Mouse (Mus musculus) neural tube, embryonic 11.5 days (tissue): ENCODE data around the gene Dennd2d. TPM values are rescaled to one million over a fixed set of nuclear protein-coding genes. Genes with fewer than 3 reads are reported as not detected.

Source experiments
- ATAC-seq: fragments of 200-750 bp; cut with Nextera tagmentation; 2 replicates; pipeline ENCODE4 v1.8.0; 2017; ENCODE audit warnings: moderate number of reproducible peaks, mild to moderate bottlenecking, moderate TSS enrichment, moderate library complexity; ENCODE audit not compliant: insufficient read depth, low FRiP score, low TSS enrichment
- DNase-seq: peaks from one replicate; pipeline ENCODE4 v3.0.0-alpha.2; 2015; ENCODE audit warnings: low spot score
- H3K27ac ChIP-seq: fragments of 300-500 bp; sonication (generic); 2 replicates; pipeline ENCODE4 v1.5.1; 2014; ENCODE audit warnings: low read depth, mild to moderate bottlenecking, low read length
- H3K27me3 ChIP-seq: fragments of 300-500 bp; sonication (generic); 2 replicates; pipeline ENCODE4 v1.6.1; 2014; ENCODE audit warnings: mild to moderate bottlenecking, low read length, mixed read lengths; ENCODE audit not compliant: control insufficient read depth, insufficient read depth
- H3K36me3 ChIP-seq: fragments of 300-500 bp; sonication (generic); 2 replicates; pipeline ENCODE4 v1.6.1; 2014; ENCODE audit warnings: mild to moderate bottlenecking, low read length, moderate library complexity, mixed read lengths; ENCODE audit not compliant: control insufficient read depth, insufficient read depth
- H3K4me1 ChIP-seq: fragments of 300-500 bp; sonication (generic); 2 replicates; pipeline ENCODE4 v1.6.1; 2014; ENCODE audit warnings: low read length, mixed read lengths; ENCODE audit not compliant: control insufficient read depth, insufficient read depth
- H3K4me2 ChIP-seq: fragments of 300-500 bp; sonication (generic); 2 replicates; pipeline ENCODE4 v1.6.1; 2014; ENCODE audit warnings: low read depth, mild to moderate bottlenecking, moderate library complexity
- H3K4me3 ChIP-seq: fragments of 300-500 bp; sonication (generic); 2 replicates; pipeline ENCODE4 v1.5.1; 2014; ENCODE audit warnings: low read depth, low read length
- H3K9ac ChIP-seq: fragments of 300-500 bp; sonication (generic); 2 replicates; pipeline ENCODE4 v1.6.1; 2014; ENCODE audit warnings: mild to moderate bottlenecking, low read length
- H3K9me3 ChIP-seq: fragments of 300-500 bp; sonication (generic); 2 replicates; pipeline ENCODE4 v1.6.1; 2016; ENCODE audit warnings: low read length; ENCODE audit not compliant: control insufficient read depth
- WGBS: fragments of 180-500 bp; shearing (Covaris S2); extraction: QIAGEN DNeasy Blood & Tissue Kit; methylation state at CpG from one replicate; pipeline ENCODE4 v1.1.7; 2014; 5-methylcytosine and 5-hydroxymethylcytosine counted together
- polyA plus RNA-seq: library from polyadenylated mRNA; unstranded; fragments of >200 nt; fragmentation: Nextera tagmentation; extraction: Ambion mirVana; gene quantifications from 2 replicates; pipeline ENCODE4 v1.2.1, GENCODE M21; 2014

Dennd2d gene
- polyA plus RNA-seq, 1 experiment from 2014 or later: 0.99 TPM

DNA sequence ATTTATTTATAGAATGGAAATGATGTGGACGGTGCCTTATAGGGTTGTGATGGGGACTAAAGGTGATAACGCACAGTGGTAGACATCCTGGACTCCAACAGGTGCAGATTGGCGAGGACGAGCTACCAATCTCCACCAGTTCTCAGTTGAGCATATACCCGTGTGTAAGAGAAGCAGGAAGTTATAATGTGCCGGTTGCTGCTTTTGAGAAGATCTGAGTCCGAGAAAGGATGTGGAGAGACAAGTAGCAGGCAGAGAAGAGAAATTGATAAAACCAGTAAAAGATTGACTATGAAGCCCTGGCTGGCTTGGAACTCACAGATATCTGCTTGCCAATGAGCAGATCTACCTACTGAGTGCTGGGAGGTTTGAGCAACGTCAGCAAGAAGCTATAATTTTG is 11.0 kb downstream of the Dennd2d start:
- WGBS: 96% methylated on average over 8 of the region's 8 CpGs
- ATAC-seq: no peak
- Histone ChIP-seq H3K4me3 (no peak overlapping the region), H3K27ac (no peak overlapping the region), H3K9me3 (no peaks in the 10 kb centered on the region), H3K4me2 (no peak overlapping the region), H3K9ac (no peak overlapping the region), H3K36me3 (no peaks in the 10 kb centered on the region), H3K4me1 (no peaks in the 10 kb centered on the region), H3K27me3 (no peaks in the 10 kb centered on the region)
- no peak for DNase-seq

DNA sequence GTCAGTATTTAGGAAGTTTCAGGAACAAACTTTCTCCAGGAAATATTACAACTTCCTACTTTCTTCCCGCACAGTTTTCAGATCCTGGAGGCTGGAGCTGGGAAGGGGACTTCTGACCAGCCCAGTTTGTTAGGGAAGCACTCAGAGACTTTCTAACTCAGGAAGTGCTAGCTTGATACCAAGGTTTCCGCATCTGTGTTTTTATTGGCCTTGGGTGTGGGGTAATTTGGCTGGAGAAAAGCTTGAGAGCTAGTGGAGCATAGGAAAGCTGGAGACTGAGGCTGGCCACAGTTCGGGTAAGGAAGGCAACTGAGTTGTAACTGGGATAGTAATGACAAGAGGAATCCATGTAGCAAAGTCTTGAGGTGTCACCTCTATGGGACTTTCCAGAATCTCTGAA is 11.7 kb downstream of the Dennd2d start:
- DNase-seq: no peak
- Histone ChIP-seq H3K36me3 (no peaks in the 10 kb centered on the region), H3K4me1 (no peaks in the 10 kb centered on the region), H3K27ac (no peak overlapping the region), H3K4me2 (no peak overlapping the region), H3K9me3 (no peaks in the 10 kb centered on the region), H3K4me3 (no peak overlapping the region), H3K9ac (no peak overlapping the region), H3K27me3 (no peaks in the 10 kb centered on the region)
- WGBS: 83% methylated on average over 3 of the region's 3 CpGs
- no peak for ATAC-seq

GRCm38 (mm10) chr3:106494417-106494950 is 12.3 kb downstream of the Dennd2d start:
- no peak for ATAC-seq
- WGBS: 80% methylated on average over 1 of the region's 1 CpGs

GRCm38 (mm10) chr3:106495346-106496044 is 13.3 kb downstream of the Dennd2d start:
- H3K27ac ChIP-seq: no peak overlapping the region
- no peak overlapping the region for H3K9ac ChIP-seq
- no peaks in the 10 kb centered on the region for H3K27me3 ChIP-seq
- no peaks in the 10 kb centered on the region for H3K36me3 ChIP-seq
- no peak overlapping the region for H3K4me2 ChIP-seq
- ATAC-seq (no peak), DNase-seq (no peak)
- no peaks in the 10 kb centered on the region for H3K4me1 ChIP-seq
- no peak overlapping the region for H3K4me3 ChIP-seq
- no peaks in the 10 kb centered on the region for H3K9me3 ChIP-seq
- whole genome bisulfite sequencing: 89% methylated on average over 1 of the region's 1 CpGs

More at GRCm38 (mm10) chr3:106494417-106494950, 12.3 kb downstream of the Dennd2d start:
- Histone ChIP-seq H3K27ac (no peak overlapping the region), H3K9ac (no peak overlapping the region), H3K27me3 (no peaks in the 10 kb centered on the region), H3K4me2 (no peak overlapping the region), H3K4me1 (no peaks in the 10 kb centered on the region), H3K36me3 (no peaks in the 10 kb centered on the region), H3K9me3 (no peaks in the 10 kb centered on the region), H3K4me3 (no peak overlapping the region)
- DNase-seq: no peak

- Histone ChIP-seq H3K9ac (no peak overlapping the region), H3K27ac (no peak overlapping the region), H3K27me3 (no peaks in the 10 kb centered on the region), H3K4me2 (no peak overlapping the region), H3K4me1 (no peaks in the 10 kb centered on the region), H3K9me3 (no peaks in the 10 kb centered on the region), H3K4me3 (no peak overlapping the region), H3K36me3 (no peaks in the 10 kb centered on the region; the same call in 1 of the 2 replicates)
- no peak for DNase-seq
- no peak for ATAC-seq
- WGBS: 81% methylated on average over 4 of the region's 4 CpGs
Observed at GRCm38 (mm10) chr3:106496045-106496721, 14.0 kb downstream of the Dennd2d start.

DNA sequence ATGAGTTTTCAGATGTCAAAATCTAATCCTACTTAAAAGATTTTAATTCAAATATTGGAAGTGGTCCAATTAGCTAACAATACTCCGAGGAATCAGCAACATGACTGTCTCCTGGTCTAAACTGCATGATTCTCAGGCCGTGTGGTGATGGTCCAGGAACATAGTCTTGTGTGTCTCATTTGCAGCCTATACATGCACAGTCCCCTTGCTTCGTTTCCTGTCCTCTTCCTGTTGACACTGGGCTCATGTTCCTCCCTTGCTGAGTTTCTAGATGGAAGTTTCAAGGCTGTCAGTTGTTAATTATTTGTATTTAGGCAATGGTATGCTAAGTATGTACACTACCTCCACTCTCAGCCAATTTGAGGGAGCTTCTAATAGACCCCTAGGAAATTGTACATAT is 14.8 kb downstream of the Dennd2d start:
- Histone ChIP-seq H3K27ac (no peak overlapping the region), H3K9me3 (no peaks in the 10 kb centered on the region)
- 83% methylated on average over 3 of the region's 3 CpGs for WGBS

GRCm38 (mm10) chr3:106500510-106500909 is 18.3 kb downstream of the Dennd2d start:
- WGBS: 95% methylated on average over 2 of the region's 2 CpGs
- H3K4me1 ChIP-seq: no peaks in the 10 kb centered on the region
- ATAC-seq: no peak

More for the DNA sequence above, 14.8 kb downstream of the Dennd2d start:
- H3K27me3 ChIP-seq: no peaks in the 10 kb centered on the region
- H3K4me2 ChIP-seq: no peak overlapping the region
- no peaks in the 10 kb centered on the region for H3K4me1 ChIP-seq
- DNase-seq (no peak), ATAC-seq (no peak)
- H3K4me3 ChIP-seq: no peak overlapping the region
- H3K9ac ChIP-seq: no peak overlapping the region
- no peaks in the 10 kb centered on the region; the same call in 1 of the 2 replicates for H3K36me3 ChIP-seq

GRCm38 (mm10) chr3:106502892-106503291 is 20.7 kb downstream of the Dennd2d start:
- no peaks in the 10 kb centered on the region for H3K27me3 ChIP-seq
- no peak for DNase-seq
- no peak overlapping the region for H3K4me3 ChIP-seq
- WGBS: 92% methylated on average over 2 of the region's 2 CpGs
- no peaks in the 10 kb centered on the region for H3K4me1 ChIP-seq
- H3K4me2 ChIP-seq: no peak overlapping the region
- no peak overlapping the region for H3K27ac ChIP-seq
- no peaks in the 10 kb centered on the region for H3K9me3 ChIP-seq
- H3K9ac ChIP-seq: no peak overlapping the region
- no peaks in the 10 kb centered on the region; the same call in 1 of the 2 replicates for H3K36me3 ChIP-seq
- no peak for ATAC-seq

More at GRCm38 (mm10) chr3:106500510-106500909, 18.3 kb downstream of the Dennd2d start:
- no peak overlapping the region for H3K27ac ChIP-seq
- H3K4me3 ChIP-seq: no peak overlapping the region
- H3K4me2 ChIP-seq: no peak overlapping the region
- H3K9ac ChIP-seq: no peak overlapping the region
- H3K36me3 ChIP-seq: no peaks in the 10 kb centered on the region; the same call in 1 of the 2 replicates
- no peaks in the 10 kb centered on the region for H3K27me3 ChIP-seq
- H3K9me3 ChIP-seq: no peaks in the 10 kb centered on the region
- no peak for DNase-seq
